Mouse (Mus musculus) forebrain, embryonic 14.5 days (tissue): ENCODE results near the gene Timp3. TPM values are rescaled to one million over a fixed set of nuclear protein-coding genes. Genes with fewer than 3 reads are reported as not detected.

ENCODE experiments used
- ATAC-seq: fragments of 200-750 bp; cut with Nextera tagmentation; 2 replicates; pipeline ENCODE4 v1.8.0; 2017; ENCODE audit warnings: mild to moderate bottlenecking, moderate library complexity
- DNase-seq: peaks from one replicate; pipeline ENCODE4 v3.0.0-alpha.2; 2015; ENCODE audit warnings: low spot score
- H3K27ac ChIP-seq: fragments of 300-500 bp; sonication (generic); 2 replicates; pipeline ENCODE4 v1.5.1; 2014; ENCODE audit warnings: low read depth, mild to moderate bottlenecking, control low read depth, low read length, moderate library complexity
- H3K27me3 ChIP-seq: fragments of 300-500 bp; sonication (generic); replicated peaks from 2 replicates; pipeline ENCODE4 v1.6.1; 2014; ENCODE audit warnings: low read length, control low read depth, mixed read lengths; ENCODE audit not compliant: control insufficient read depth, insufficient read depth
- H3K36me3 ChIP-seq: fragments of 300-500 bp; sonication (generic); 2 replicates; pipeline ENCODE4 v1.6.1; 2014; ENCODE audit warnings: low read length, control low read depth; ENCODE audit not compliant: control insufficient read depth, insufficient read depth
- H3K4me1 ChIP-seq: fragments of 300-500 bp; sonication (generic); 2 replicates; pipeline ENCODE4 v1.6.1; 2014; ENCODE audit warnings: antibody characterized with exemption, low read length, control low read depth; ENCODE audit not compliant: control insufficient read depth, insufficient read depth
- H3K4me2 ChIP-seq: fragments of 300-500 bp; sonication (generic); 2 replicates; pipeline ENCODE4 v1.6.1; 2014; ENCODE audit warnings: mild to moderate bottlenecking, control low read depth, low read length
- H3K4me3 ChIP-seq: fragments of 300-500 bp; sonication (generic); 2 replicates; pipeline ENCODE4 v1.5.1; 2014; ENCODE audit warnings: low read depth, low read length, control low read depth
- H3K9ac ChIP-seq: fragments of 300-500 bp; sonication (generic); 2 replicates; pipeline ENCODE4 v1.6.1; 2014; ENCODE audit warnings: mild to moderate bottlenecking, low read length, control low read depth, moderate library complexity
- H3K9me3 ChIP-seq: fragments of 300-500 bp; sonication (generic); replicated peaks from 2 replicates; pipeline ENCODE4 v1.6.1; 2016; ENCODE audit warnings: low read length, control low read depth, mixed read lengths; ENCODE audit not compliant: control insufficient read depth
- WGBS: fragments of 180-500 bp; shearing (Covaris S2); extraction: QIAGEN DNeasy Blood & Tissue Kit; methylation state at CpG from one replicate; pipeline ENCODE4 v1.1.7; 2014; 5-methylcytosine and 5-hydroxymethylcytosine counted together
- polyA plus RNA-seq: library from polyadenylated mRNA; unstranded; fragments of >200 nt; fragmentation: Nextera tagmentation; extraction: Ambion mirVana; gene quantifications from 2 replicates; pipeline ENCODE4 v1.2.1, GENCODE M21; 2014

Gene Timp3
- polyA plus RNA-seq, 1 experiment from 2014 or later = 7.9 TPM

DNA sequence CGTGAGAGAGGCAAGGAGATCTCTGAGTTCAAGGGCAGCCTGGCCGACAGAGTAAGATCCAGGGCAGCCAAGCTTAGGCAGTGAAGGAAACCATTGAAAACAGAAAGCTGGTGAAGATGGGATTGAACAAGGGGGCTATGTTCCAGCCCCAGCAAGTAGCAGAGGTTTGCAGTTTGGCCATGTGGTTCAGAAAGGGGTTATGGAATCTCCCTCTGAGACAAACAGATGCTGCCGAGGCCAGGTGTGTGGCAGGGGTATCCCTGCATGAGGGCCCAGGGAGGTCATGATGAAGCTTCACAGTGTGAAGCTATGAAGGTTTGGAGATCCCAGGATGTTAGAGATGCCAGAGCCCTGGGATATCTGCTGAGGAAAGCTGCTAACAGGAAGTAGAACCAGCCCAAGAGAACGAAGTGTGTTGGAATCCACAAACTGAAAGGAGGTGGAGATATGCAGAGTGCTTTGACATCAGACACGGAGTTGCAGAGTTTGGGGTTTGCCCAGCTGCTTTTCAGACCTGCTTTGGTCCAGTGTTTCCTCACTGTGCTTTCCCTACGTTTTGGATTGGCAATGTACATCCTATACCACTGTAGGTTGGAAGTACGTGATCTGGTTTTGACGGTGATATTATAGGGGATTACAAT, 63.6 kb downstream of the Timp3 start:
- 83% methylated on average over 8 of the region's 8 CpGs for WGBS
- Histone ChIP-seq H3K36me3 (no peaks in the 10 kb centered on the region), H3K9me3 (no peaks in the 10 kb centered on the region), H3K27me3 (no peaks in the 10 kb centered on the region), H3K4me2 (no peak overlapping the region), H3K27ac (no peak overlapping the region), H3K4me1 (no peaks in the 10 kb centered on the region), H3K9ac (no peak overlapping the region), H3K4me3 (no peak overlapping the region)
- DNase-seq (no peak), ATAC-seq (no peak)

DNA sequence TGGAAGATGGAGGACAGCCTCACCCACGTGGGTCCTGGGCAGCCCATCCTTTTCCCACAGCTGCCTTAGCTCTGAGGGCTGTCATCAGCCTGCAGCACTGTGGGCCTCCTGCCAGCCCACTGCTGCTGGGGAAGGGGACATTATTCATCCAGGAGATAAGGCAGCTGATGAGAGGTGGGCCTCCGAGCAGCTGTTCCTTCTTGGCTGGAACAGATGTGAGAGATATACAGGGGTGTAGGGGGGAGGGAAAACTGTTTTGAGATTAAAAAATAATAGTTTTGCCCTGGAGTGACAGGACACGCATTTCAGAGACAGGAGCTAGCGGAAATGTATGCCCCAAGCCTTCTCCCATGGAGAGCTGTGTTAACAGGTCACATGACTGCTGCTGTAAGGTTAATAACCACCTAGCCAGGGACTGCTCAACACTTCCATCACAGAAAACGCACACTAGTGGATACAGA, 65.5 kb downstream of the Timp3 start:
- H3K4me2 ChIP-seq = no peak overlapping the region
- ATAC-seq (peak; percentile 70; the same call in 1 of the 2 replicates), DNase-seq (peak; percentile 31)
- WGBS = 77% methylated on average over 5 of the region's 5 CpGs
- no peak overlapping the region for H3K27ac ChIP-seq
- H3K4me1 ChIP-seq = no peaks in the 10 kb centered on the region
- H3K4me3 ChIP-seq = no peak overlapping the region
- no peaks in the 10 kb centered on the region for H3K9me3 ChIP-seq
- H3K27me3 ChIP-seq = no peaks in the 10 kb centered on the region
- H3K9ac ChIP-seq = no peak overlapping the region
- H3K36me3 ChIP-seq = no peaks in the 10 kb centered on the region

DNA sequence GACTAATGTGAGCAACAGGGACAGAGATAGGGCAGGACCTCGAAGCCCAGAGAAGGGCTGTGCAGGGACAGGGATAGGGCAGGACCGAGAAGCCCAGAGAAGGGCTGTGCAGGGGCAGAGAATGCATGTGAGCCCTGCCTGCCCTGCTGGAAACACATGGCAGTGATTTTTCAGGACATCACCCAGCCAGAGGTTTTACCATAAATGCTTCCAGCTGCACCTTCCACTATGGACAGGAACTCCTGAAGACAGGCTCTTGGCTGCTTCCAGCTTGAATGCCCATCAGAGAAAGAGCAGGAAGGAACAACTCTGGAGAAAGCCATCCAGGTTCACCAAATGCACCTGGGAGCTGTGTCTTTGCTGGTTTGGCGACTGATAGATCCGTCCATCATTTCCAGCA, 67.2 kb downstream of the Timp3 start:
- no peaks in the 10 kb centered on the region for H3K4me1 ChIP-seq
- no peak overlapping the region for H3K4me3 ChIP-seq
- no peaks in the 10 kb centered on the region for H3K27me3 ChIP-seq
- H3K4me2 ChIP-seq = no peak overlapping the region
- ATAC-seq = no peak
- H3K9me3 ChIP-seq = no peaks in the 10 kb centered on the region
- H3K9ac ChIP-seq = no peak overlapping the region
- no peaks in the 10 kb centered on the region for H3K36me3 ChIP-seq
- no peak for DNase-seq
- WGBS = 89% methylated on average over 4 of the region's 4 CpGs
- H3K27ac ChIP-seq = no peak overlapping the region

DNA sequence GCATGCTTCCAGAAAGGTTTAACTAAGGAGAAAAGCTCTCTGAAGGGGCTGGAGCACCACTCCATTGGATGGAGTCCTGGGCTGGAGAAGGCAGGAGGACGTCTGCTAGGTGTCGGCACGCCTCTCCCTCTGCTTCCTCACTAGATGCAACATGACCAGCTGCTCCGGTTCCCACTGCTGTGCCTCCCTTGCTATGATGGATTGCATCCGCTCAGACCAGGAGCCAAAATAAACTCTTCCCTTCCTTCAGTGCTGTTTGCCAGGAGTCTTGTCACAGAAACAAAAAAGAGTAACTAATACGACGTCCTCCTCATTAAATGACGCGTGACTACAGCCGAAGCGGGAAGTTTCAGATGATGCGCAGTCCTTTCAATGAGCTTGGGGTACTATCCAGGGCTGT, 68.6 kb downstream of the Timp3 start:
- no peaks in the 10 kb centered on the region for H3K36me3 ChIP-seq
- ATAC-seq (no peak), DNase-seq (no peak)
- H3K4me3 ChIP-seq = no peak overlapping the region
- H3K9me3 ChIP-seq = no peaks in the 10 kb centered on the region
- WGBS = 86% methylated on average over 12 of the region's 12 CpGs
- no peak overlapping the region for H3K27ac ChIP-seq
- no peak overlapping the region for H3K4me2 ChIP-seq
- H3K9ac ChIP-seq = no peak overlapping the region
- no peaks in the 10 kb centered on the region for H3K27me3 ChIP-seq
- H3K4me1 ChIP-seq = no peaks in the 10 kb centered on the region

DNA sequence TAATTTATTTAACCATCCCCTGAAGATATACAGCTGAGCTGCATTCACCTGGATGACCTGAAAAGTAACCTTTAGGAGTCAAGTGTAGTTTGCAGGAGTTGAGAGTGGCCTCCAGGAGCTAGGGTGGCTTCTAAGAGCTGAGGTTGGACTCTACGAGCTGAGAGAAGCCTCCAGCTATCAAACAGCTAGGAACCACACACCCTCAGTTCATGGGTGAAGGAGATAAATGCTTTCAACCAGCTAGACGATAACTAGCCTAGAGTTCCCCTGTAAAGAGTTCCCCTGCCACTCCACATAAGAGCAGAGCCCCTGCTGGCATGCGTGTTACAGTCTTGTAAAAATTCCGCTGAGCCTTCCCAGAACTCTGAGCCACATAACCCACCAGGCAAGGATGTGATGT, 69.2 kb downstream of the Timp3 start:
- WGBS = 90% methylated on average over 4 of the region's 4 CpGs
- Histone ChIP-seq H3K4me3 (no peak overlapping the region), H3K27ac (no peak overlapping the region), H3K9me3 (no peaks in the 10 kb centered on the region), H3K4me2 (no peak overlapping the region), H3K27me3 (no peaks in the 10 kb centered on the region), H3K4me1 (no peaks in the 10 kb centered on the region), H3K36me3 (no peaks in the 10 kb centered on the region), H3K9ac (no peak overlapping the region)
- ATAC-seq (no peak), DNase-seq (no peak)

DNA sequence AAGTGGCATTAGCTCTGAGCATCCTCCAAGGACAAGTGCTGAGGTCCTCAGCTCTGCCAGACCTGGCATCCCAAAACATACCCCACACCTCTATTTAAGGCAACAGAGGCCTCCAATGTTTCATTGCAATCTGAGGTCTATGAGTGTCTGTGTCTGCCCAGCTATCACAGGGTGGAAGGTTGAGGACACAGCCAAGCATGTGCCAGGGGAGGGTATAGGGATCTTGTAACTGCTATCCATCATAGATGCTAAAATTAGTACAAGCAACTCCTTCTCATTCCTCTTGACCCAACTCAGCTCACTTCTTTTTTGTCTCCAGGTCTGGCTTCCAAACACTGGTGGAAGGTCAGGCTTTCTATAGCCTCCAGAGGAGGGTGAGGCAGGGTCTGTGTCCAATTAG, 71.4 kb downstream of the Timp3 start:
- no peaks in the 10 kb centered on the region for H3K9me3 ChIP-seq
- no peak for DNase-seq
- H3K9ac ChIP-seq = no peak overlapping the region
- H3K4me2 ChIP-seq = no peak overlapping the region
- H3K36me3 ChIP-seq = no peaks in the 10 kb centered on the region
- H3K27ac ChIP-seq = no peak overlapping the region
- no peak overlapping the region for H3K4me3 ChIP-seq
- no peaks in the 10 kb centered on the region for H3K27me3 ChIP-seq
- H3K4me1 ChIP-seq = no peaks in the 10 kb centered on the region
- no peak for ATAC-seq

DNA sequence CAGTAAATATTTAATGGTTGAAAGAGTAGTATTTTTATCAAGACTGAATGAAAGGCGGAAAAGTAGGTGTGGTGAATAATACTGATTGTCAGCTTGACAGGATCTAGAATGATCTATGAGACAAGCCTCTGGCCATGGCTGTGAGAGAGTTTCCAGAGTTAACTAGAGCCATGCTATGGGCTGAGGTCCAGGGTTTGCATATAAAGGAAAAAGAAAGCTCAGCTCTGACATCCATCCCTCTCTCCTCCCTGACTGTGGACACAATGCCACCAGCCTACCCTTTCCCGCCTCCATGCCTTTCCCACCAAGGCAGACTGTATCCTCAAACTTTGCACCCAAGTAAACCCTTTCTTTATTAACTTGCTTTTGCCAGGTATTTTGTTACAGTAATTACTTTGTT, 73.9 kb downstream of the Timp3 start:
- H3K9ac ChIP-seq = no peak overlapping the region
- DNase-seq (no peak), ATAC-seq (no peak)
- H3K4me2 ChIP-seq = no peak overlapping the region
- H3K27me3 ChIP-seq = no peaks in the 10 kb centered on the region
- no peaks in the 10 kb centered on the region for H3K36me3 ChIP-seq
- WGBS = 84% methylated on average over 2 of the region's 2 CpGs
- no peaks in the 10 kb centered on the region for H3K9me3 ChIP-seq
- no peak overlapping the region for H3K27ac ChIP-seq
- H3K4me3 ChIP-seq = no peak overlapping the region
- no peaks in the 10 kb centered on the region for H3K4me1 ChIP-seq

DNA sequence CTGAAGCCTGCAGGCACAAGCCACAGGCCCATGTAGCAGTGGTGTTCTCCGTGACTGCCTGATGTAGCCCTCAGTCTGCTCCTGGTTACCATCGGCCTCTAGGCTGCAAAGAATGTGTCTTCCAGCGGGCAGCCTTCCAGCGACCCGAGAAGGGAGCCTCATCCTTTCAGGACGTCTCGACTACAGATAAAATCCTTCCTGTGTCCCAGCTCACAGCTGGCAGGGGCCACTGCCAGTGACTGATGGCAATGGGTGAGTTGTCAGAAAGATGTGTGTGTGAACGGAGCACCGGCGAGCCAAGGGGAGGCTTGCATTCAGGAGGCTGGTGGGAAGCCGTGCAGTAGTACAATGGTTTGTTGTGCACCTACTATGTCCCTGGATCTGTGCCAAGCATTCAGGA, 75.7 kb downstream of the Timp3 start:
- H3K27me3 ChIP-seq = no peaks in the 10 kb centered on the region
- 62% methylated on average over 11 of the region's 11 CpGs for WGBS
- H3K27ac ChIP-seq = no peak overlapping the region
- H3K4me3 ChIP-seq = no peak overlapping the region
- H3K9ac ChIP-seq = no peak overlapping the region
- no peaks in the 10 kb centered on the region for H3K36me3 ChIP-seq
- ATAC-seq (peak; percentile 26; the same call in 1 of the 2 replicates), DNase-seq (no peak)
- no peaks in the 10 kb centered on the region for H3K9me3 ChIP-seq
- H3K4me2 ChIP-seq = no peak overlapping the region
- no peaks in the 10 kb centered on the region for H3K4me1 ChIP-seq

DNA sequence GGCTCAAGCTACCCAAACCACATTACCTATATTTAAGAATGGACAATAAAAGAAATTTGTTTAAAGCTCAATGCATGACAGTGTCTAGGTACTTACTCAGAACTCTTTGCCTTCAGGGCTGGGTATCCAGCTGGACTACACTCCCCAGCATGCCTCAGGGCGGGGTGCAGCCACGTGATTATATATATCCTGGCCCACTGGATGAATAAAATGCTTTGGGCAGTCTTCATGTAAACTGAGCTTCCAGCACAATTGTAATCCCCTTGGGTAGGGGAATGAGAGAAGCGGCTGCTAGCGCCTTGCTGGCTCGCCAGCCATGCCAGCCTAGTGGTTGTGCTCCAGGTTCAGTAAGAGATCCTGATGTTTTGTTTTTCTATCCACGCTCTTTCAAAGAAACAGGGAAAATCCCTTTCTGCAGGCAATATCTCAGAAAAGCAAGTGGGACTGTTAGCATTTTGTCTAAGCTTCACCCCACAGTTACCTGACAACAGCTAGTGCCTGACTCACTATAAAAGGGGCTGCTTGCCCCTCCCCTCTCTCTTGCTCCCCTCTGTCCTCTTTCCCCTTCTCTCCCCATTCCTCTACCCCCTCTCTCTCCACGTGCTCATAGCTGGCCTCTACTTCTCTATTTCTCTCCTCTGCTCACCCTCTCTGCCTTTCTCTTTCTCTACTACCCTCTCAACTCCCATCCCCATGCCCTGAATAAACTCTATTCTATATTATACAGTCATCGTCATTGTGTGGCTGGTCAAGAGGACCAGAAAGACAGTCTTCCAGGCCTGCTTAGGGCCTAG, 76.4 kb downstream of the Timp3 start:
- WGBS = 64% methylated on average over 8 of the region's 8 CpGs
- H3K27ac ChIP-seq = no peak overlapping the region
- ATAC-seq = peak; percentile 70

More for the DNA sequence above, 76.4 kb downstream of the Timp3 start:
- no peak overlapping the region for H3K9ac ChIP-seq
- no peaks in the 10 kb centered on the region for H3K27me3 ChIP-seq
- no peak overlapping the region for H3K4me2 ChIP-seq
- H3K4me1 ChIP-seq = no peaks in the 10 kb centered on the region
- no peaks in the 10 kb centered on the region for H3K9me3 ChIP-seq
- peak; percentile 42 for DNase-seq
- H3K4me3 ChIP-seq = no peak overlapping the region
- H3K36me3 ChIP-seq = no peaks in the 10 kb centered on the region
